ENCODE assay signal across 19 mouse cellular contexts in genomic region chr3:80007006-80007405, GRCm38 (mm10).
DNase-seq lines count a peak whose midpoint lies in the region; ATAC-seq and TF ChIP-seq lines count a peak whose summit lies in the region.
"Had no signal": no experiment of that assay in that cellular context is flagged by ENCODE, and none has a peak within 500 bp of the region (broad histone marks: within the 10 kb centered on the region; RNA-seq: fewer than 3 reads in every experiment).

No protein-coding gene starts in this region.

- intact Hi-C loops in heart, adult 2 months (cut with DNase I) = loop anchor here (5.0 kb wide), 1 partner anchor 120 kb away; no protein-coding TSS in a partner anchor

- peak overlapping the region; percentile 19; the same call in 1 of the 2 replicates for H3K27ac ChIP-seq in heart, adult 2 months
- peak overlapping the region; percentile 90 for H3K27ac ChIP-seq in embryonic fibroblast, embryonic 13.5 days (ENCODE audit: insufficient read depth, low read length)
- no peak overlapping the region for H3K27ac ChIP-seq in midbrain, embryonic 13.5 days
- H3K27ac ChIP-seq: embryonic facial prominence, embryonic 13.5 days; embryonic facial prominence, embryonic 15.5 days; forebrain, embryonic 13.5 days; forebrain, embryonic 15.5 days had no signal

- peak; percentile 42 to 51 for DNase-seq in cerebellum, postnatal 14 days
- DNase-seq in cerebellum, adult 8-10 months = no peak
- no peak for DNase-seq in heart, adult 2 months
- no peak for DNase-seq in heart, adult 18-20 months
- DNase-seq: adrenal gland, adult 2 months; adrenal gland, postnatal 10 days; adrenal gland, postnatal 25 days; cerebellum, adult 11 months; cerebellum, adult 18-20 months; cerebellum, adult 9-10 months; cerebellum, postnatal 25 days; embryo, embryonic 11 days; forebrain, postnatal 0 days had no signal

- no peak overlapping the region for H3K4me2 ChIP-seq in midbrain, embryonic 13.5 days (replicated peaks)
- H3K4me2 ChIP-seq: embryonic facial prominence, embryonic 13.5 days; embryonic facial prominence, embryonic 15.5 days; forebrain, embryonic 13.5 days; forebrain, embryonic 15.5 days had no signal

- no peaks in the 10 kb centered on the region for H3K27me3 ChIP-seq in heart, adult 2 months (ENCODE audit: control insufficient read depth, insufficient read depth, low read length)
- H3K27me3 ChIP-seq in midbrain, embryonic 13.5 days = no peaks in the 10 kb centered on the region
- H3K27me3 ChIP-seq: embryonic facial prominence, embryonic 13.5 days; embryonic facial prominence, embryonic 15.5 days; forebrain, embryonic 13.5 days; forebrain, embryonic 15.5 days had no signal

- no peak for TF ChIP-seq CTCF in heart, adult 2 months (IDR thresholded peaks at IDR 0.05)
- no peak for TF ChIP-seq CTCF in embryonic fibroblast, embryonic 13.5 days (IDR thresholded peaks at IDR 0.05; ENCODE audit: borderline replicate concordance, insufficient read depth, low read length)

- no peak overlapping the region for H3K4me3 ChIP-seq in heart, adult 2 months
- H3K4me3 ChIP-seq in embryonic fibroblast, embryonic 13.5 days (ENCODE audit: insufficient read depth, low read length) = no peak overlapping the region
- H3K4me3 ChIP-seq in midbrain, embryonic 13.5 days (replicated peaks) = no peak overlapping the region
- H3K4me3 ChIP-seq: embryonic facial prominence, embryonic 13.5 days; embryonic facial prominence, embryonic 15.5 days; forebrain, embryonic 13.5 days; forebrain, embryonic 15.5 days had no signal

- no peak for ATAC-seq in midbrain, embryonic 13.5 days
- ATAC-seq: forebrain, embryonic 13.5 days; forebrain, embryonic 15.5 days; forebrain, postnatal 0 days had no signal

- H3K4me1 ChIP-seq in heart, adult 2 months (ENCODE audit: control insufficient read depth, insufficient read depth, low read length) = peaks cover 11% of the 10 kb centered on the region
- H3K4me1 ChIP-seq in embryonic fibroblast, embryonic 13.5 days (ENCODE audit: control insufficient read depth, insufficient read depth, low read length) = peaks cover 20% of the 10 kb centered on the region
- H3K4me1 ChIP-seq in midbrain, embryonic 13.5 days (replicated peaks) = no peaks in the 10 kb centered on the region
- H3K4me1 ChIP-seq: embryonic facial prominence, embryonic 13.5 days; embryonic facial prominence, embryonic 15.5 days; forebrain, embryonic 13.5 days had no signal

- no peaks in the 10 kb centered on the region for H3K9me3 ChIP-seq in midbrain, embryonic 13.5 days
- H3K9me3 ChIP-seq: embryonic facial prominence, embryonic 13.5 days; embryonic facial prominence, embryonic 15.5 days; forebrain, embryonic 13.5 days; forebrain, embryonic 15.5 days had no signal

- no peaks in the 10 kb centered on the region for H3K79me2 ChIP-seq in heart, adult 2 months (replicated peaks; ENCODE audit: control insufficient read depth, insufficient read depth, low read length)

- 61% methylated on average over 4 of the region's 4 CpGs for WGBS in heart, adult 2 months
- 80% methylated on average over 4 of the region's 4 CpGs for WGBS in midbrain, embryonic 13.5 days

- H3K36me3 ChIP-seq in heart, adult 2 months (ENCODE audit: control insufficient read depth, insufficient read depth, low read length) = peaks cover 7% of the 10 kb centered on the region
- no peaks in the 10 kb centered on the region for H3K36me3 ChIP-seq in midbrain, embryonic 13.5 days
- H3K36me3 ChIP-seq: embryonic facial prominence, embryonic 13.5 days; embryonic facial prominence, embryonic 15.5 days; forebrain, embryonic 15.5 days had no signal

- H3K9ac ChIP-seq in heart, adult 2 months (ENCODE audit: low read depth, low read length) = no peak overlapping the region
- H3K9ac ChIP-seq in midbrain, embryonic 13.5 days (replicated peaks) = no peak overlapping the region
- H3K9ac ChIP-seq: embryonic facial prominence, embryonic 13.5 days; embryonic facial prominence, embryonic 15.5 days; forebrain, embryonic 13.5 days; forebrain, embryonic 15.5 days; forebrain, postnatal 0 days had no signal

- no peak for TF ChIP-seq EP300 in heart, adult 2 months (IDR thresholded peaks at IDR 0.05; ENCODE audit: insufficient read depth, low read depth, low read length)

- TF ChIP-seq POLR2A in heart, adult 2 months (IDR thresholded peaks at IDR 0.05; ENCODE audit: insufficient read depth, low read depth, low read length) = no peak
- TF ChIP-seq POLR2A in embryonic fibroblast, embryonic 13.5 days (IDR thresholded peaks at IDR 0.05; ENCODE audit: low read depth, low read length) = no peak

Comparison
In these comparisons a context has a peak if more than half of its experiments do, and no peak if none do; other contexts are left out.
1. DNase-seq: peak in cerebellum, postnatal 14 days (2 of 2); none in cerebellum, adult 8-10 months (single experiment), heart, adult 2 months (0 of 2) and heart, adult 18-20 months (0 of 2).